Mouse (Mus musculus) left cerebral cortex, adult 9 months (tissue): ENCODE measurements at regions not wholly inside any gene's neighbourhood (a gene's known extent, or its start where the extent isn't known, plus 50 kb on each side); places are given as distances from the start of the nearest gene placed in this dataset.
A peak's percentile ranks its signal among the peaks of the same experiment; 100 is the strongest.
"Not testable (repeated sequence)": the region's sequence is repeated elsewhere in the genome, so short reads cannot be mapped to it uniquely, and the experiment has no call there.

Source experiments
- DNase-seq, 2 experiments: peaks; one replicate each; pipeline ENCODE4 v3.0.0; 2022; ENCODE audit warnings: low spot score in 2 of 2

DNA sequence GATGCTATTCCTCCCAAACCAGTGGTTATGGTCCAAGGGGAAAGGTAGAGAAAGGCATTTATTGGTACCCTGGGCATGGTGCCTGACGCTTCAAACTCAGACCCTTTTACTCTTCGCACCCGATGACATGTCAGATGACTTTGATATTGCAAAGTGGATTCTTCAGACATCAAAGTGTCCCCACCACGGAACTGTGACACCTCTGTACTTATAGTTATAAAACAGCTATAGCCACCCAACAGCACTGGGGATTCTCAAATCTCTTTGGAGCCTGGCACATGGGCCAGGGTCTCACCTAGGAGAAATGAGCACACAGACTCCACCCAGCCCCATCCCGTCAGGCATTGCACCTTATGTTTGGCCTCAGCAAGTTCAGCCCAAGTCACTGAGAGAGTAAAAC lies 329.3 kb upstream of the 3110018I06Rik start:
- DNase-seq: no peak

DNA sequence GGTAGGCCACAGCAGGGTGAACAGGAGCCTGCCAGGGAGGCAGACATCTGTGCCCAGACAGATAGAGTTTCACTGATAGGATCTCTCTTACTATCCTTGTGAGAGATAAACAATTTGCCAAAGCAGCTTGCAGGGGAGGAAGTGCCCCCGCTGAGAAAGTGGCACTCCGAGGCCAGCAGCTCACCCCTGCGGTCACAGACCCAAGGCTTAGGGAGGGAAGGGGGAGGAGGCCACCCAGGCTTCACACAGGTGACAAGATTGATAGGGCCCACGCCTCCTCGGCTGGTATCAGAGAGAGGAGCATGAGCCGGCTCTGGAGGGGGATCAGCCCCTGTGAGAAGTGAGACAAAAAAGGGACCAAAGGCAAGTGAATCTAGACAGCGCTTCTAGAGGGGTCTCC lies 328.3 kb upstream of the 3110018I06Rik start:
- no peak for DNase-seq

DNA sequence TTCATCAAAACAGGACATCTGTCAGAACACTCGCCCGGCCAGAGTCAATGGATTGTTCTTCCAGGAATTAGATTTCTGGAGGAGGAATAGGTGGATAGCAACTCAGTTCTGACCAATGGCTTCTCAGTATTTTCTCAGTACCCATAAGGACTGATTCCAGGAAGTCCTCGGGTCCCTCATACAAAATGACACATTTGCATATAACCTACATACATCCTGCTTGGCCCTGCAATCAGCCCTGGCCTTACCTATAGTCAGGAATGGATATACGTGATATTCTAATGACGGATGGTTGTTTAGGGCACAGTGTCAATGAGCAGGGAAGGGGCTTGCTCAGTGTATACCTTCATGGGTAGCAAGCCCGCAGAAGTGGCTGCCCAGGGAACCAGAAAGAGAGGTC lies 327.8 kb upstream of the 3110018I06Rik start:
- DNase-seq: no peak

DNA sequence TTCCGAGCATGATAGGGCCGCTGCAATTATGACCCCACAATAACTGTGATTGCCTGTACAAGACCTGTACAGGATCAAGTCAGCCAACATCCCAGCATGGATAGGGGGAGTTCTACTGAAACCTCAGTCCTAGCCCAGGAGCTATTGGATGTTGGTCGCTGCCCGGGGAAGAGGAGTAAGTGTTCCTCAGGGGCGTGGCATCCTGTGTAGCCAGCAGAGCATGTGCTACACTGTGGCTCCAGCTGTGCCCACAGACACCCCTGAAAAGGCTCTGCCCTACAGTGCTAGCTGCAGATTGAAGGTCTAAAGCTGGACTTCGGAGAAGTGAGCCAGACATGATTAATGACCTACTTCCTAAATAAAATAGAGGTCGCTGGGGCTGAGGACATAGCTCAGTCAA lies 317.5 kb upstream of the 3110018I06Rik start:
- DNase-seq: no peak

DNA sequence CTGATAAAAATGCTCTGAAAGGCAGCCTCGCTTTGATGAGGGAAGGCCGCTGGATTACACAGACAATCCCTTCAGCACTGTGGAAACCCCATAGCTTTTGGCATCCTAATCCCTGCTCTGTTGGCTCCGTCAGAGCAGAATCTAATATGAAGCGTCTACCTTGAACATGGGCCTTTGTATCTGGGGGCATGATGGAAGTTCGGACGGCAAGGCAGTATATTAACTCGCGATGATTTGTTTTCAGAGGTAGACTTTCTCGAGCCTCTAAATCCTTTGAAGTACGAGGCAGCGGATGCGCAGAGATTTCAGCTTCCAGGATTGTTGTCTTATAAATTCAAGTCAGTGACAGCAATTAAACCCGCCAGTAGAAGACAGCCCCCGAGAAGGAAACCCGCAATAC lies 316.8 kb upstream of the 3110018I06Rik start:
- no peak for DNase-seq

DNA sequence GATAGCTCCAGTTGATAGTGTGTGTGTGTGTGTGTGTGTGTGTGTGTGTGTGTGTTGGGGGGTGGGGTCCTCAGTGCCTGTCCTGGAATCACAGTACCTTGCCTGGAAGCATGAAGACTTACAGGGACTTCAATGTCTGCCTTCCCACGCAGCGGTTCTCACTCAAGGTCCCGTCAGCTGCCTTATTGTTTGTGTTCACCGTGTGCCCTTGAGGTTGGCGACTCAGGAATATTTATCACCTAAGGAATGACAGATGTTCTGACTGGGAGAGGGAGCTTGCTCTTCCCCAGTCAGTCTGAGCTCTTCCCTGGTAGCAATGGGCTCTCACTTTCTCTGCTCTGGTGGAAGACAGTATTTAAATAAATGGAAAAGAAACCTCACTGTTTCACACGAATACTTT lies 309.8 kb upstream of the 3110018I06Rik start:
- DNase-seq: no peak

DNA sequence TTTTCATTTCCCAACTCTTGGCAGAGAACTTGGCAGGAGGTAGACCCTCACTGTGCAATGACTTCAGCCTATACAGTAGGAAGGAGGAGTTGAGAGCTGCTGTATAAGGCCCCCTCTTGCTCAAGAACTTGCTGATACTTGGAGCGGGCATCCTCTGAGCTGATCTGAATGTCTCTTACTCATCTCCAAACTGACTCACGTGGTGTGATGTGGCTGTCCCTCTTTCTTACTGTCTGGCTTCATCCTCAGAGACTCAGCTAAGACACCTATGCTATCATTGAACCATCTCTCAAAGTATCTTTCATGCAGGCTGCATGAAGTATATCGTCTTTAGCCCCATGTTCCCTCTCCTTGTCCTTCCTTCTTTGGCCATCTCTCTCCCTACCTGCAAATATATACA lies 307.9 kb upstream of the 3110018I06Rik start:
- DNase-seq: no peak

DNA sequence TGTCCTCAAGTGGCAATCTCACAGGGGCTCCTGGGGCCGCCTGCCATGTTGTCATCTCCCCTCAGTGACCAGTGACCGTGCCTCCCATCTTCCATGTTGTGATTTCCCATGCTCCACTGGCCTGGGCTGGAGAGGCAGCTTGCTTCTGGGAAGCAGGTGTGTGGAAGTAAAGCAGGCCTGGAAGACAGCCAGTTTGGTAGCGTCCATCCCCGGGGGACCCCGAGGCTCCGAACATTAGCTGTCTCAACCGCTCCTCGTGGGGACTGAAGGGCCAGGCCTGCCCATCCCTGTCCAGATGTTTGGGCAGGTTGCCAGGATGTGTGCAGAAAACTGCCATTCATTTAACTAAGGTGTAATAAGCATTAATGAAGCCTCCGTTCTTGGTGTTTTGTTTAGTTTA lies 307.1 kb upstream of the 3110018I06Rik start:
- no peak for DNase-seq

DNA sequence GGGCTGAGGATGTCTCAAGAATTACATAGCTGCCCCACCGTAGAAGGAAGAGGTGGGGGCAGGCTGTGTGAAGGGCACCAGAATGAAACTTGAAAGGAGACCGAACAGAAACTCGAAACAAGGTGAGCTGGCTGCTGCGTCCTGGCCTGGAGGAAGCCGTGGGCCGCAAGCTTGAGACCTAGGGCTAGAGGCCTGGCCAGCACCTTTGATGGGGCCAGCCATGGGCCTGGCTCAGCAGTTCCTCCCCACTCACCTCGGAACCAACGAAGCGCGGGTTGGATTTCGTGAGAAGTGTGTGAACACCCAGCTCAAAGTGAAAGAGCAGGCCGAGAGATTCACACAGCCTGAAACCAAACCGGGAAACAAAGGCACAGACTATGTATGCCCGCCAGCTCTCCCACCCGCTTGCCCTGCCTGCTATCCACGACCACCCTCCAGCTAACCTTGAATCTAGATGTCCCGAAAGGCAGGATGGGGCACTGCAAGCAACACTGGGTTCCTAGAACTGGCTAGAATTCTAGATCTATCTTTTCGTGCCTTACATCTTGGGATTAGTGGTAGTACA lies 306.3 kb upstream of the 3110018I06Rik start:
- DNase-seq: no peak

DNA sequence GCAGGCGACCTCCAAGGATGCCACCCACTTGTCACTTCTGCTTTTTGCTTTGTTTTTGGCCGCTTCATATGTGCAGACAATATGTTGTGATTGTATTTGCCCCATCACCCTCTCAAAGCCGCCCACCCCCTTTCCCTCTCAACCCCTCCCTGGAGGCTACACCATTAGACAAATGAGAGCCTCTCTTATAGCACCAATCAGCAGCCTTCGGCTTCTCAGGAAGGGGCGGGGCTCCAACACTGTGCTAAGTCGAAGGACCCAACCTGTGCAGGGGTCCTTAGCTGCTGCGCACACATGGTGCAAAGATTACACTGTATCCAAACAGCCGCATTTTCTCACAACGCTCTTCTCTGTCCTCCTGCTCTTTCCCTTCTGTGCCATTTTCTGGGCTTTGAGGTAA lies 305.1 kb upstream of the 3110018I06Rik start:
- DNase-seq: no peak

DNA sequence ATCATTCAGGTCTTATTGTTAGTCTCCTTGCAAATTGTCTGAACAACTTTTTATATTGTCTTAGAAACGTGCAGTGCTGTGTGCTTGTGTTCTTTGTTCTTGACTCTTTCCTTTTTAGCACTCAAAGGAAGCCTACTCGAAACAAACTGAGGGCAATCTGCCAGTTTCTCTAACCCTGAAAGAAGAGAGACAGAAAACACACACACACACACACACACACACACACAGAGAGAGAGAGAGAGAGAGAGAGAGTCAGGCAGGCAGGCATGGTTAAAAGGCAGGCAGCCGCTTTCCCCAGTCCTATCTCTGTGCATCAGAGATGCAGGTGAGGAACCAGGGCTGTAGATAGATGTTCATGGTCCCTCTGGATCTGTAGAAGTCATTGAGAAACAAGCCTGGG lies 304.0 kb upstream of the 3110018I06Rik start:
- DNase-seq: no peak

DNA sequence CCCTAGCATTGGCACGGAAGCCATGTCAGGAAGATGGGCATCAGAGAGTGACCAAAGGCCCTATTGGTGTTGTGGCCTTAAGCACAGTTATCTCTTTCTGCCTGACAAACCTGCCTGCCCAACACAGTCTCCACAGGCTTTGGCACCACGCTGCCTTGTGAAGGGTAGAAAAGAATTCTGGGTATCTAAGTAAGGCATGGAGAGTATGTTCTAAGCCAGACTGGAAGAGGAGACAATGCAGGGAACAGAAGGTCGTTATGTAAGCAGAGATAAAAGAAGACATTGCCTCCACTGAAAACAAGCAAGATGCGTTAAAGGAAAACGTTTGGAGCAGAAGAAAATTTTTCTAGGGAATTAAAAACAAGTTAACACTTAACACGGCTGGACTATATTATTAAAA lies 302.1 kb upstream of the 3110018I06Rik start:
- peak in 1 of 2 experiments; percentile 45 for DNase-seq

DNA sequence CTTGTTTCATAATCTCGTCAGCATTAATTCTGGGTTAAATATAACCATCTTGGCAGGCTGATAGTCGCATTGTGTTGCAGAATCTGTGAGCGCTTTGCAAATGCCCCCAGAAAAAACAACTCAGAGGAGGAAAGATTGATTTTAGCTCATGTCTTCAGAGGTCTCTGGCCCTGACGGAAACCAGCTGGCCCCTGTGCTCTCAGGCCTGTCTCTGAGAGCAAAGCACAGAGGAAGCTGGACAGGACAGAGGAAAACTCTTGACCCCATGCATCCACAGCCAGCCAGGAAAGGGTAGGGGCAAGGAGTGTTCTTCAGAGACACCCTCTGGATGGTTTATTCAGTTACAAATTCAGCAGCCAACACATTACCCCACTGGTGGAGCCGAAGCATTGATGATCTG lies 300.4 kb upstream of the 3110018I06Rik start:
- DNase-seq: no peak

DNA sequence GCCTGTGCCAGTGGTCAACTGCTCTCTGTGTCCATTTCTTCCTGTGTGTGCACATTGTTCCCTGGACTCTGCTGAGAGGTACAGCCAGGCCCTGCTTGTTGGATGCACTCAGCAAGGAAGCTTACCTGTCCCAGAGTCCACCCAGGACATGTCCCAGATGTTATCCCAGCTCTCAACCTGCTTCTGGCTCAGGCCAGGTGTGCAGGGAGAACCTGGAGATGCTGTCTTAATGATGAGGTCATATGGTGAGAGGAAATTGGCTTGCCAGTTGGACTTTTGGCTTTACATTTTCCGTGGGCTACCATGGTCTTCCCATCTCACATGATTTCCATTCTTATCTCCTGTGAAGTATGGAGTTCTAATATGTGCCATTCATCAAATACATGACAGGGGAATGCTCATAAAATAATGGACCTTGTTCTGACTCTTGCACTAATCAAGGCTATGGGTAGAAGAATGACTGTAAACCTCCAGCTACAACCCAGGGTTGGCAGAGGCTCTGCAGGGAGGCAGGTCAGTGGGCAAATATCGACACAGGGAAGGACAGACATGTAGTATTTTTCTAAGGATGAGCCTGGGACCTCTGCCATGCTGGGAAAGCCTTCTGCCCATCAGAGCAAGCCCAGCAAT lies 289.9 kb upstream of the 3110018I06Rik start:
- no peak for DNase-seq

DNA sequence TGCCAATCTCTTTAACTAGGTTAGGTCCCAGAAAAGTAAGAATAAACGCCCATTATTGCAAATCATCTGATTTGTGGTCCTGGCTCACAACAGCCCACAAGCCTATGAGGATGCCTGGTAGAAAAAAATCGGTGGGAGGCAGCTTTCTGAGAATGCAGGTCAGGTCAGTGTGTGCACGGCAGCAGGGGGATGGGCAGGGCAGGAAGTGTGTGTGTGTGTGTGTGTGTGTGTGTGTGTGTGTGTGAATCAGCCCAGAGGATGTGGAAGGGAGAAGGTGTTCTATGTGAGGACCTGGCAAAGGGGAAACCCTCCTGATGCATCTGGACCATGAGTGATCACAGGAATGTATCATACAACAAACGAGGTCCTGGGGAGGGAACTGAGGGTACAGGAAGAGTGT lies 287.5 kb upstream of the 3110018I06Rik start:
- DNase-seq: no peak

DNA sequence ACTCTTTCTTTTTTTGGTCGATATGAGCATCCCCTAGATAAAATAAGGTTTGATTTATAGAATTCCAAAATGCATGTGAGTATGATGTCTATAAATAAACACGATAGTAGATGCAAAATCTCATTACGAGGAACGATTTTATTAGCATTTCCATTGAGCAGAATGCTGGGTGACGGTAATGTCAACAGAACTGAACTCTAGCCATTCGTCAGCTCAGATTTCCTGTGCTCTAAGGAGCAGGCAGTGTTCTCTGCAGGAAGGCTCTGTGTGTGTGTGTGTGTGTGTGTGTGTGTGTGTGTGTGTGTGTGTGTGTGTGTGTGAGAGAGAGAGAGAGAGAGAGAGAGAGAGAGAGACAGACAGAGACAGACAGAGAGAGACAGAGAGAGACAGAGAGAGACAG lies 279.6 kb upstream of the 3110018I06Rik start:
- DNase-seq: not testable (repeated sequence)

DNA sequence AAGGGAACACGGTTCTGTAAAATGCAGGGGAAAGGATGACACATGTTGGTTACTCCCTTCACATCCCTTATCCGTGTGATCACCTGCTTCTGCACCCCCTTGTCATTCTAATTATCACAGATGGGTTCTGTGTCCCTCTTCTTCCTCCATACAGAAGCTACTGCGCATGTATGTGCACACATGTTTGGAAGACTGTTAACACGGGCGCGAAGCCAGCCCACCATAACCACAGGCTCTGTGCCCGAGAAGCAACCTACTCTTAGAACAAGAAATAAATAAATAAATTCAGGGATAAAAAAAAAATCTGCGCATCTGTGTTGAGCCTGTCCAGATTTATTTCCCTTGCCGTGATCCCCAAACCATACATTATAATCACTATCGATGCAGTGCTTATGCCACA lies 275.6 kb upstream of the 3110018I06Rik start:
- no peak for DNase-seq

DNA sequence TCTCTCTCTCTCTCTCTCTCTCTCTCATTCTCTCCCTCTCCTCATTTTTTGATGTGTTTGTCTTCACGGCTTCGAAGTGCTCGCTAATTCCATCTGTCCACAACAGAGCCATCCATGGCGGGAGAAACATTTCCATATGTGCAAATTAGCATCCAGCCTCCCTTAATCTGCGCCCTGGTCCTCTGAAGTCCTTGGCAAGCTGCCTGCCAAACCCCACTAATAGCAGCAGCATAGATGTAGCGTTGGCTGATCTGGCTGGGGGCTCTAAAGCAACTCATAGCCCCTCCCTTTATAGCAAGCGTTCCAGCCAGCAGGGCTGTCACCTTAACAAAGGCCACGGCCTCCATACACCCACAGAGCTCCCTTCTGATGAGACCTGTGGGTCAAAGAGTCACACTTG lies 272.3 kb upstream of the 3110018I06Rik start:
- DNase-seq: no peak

DNA sequence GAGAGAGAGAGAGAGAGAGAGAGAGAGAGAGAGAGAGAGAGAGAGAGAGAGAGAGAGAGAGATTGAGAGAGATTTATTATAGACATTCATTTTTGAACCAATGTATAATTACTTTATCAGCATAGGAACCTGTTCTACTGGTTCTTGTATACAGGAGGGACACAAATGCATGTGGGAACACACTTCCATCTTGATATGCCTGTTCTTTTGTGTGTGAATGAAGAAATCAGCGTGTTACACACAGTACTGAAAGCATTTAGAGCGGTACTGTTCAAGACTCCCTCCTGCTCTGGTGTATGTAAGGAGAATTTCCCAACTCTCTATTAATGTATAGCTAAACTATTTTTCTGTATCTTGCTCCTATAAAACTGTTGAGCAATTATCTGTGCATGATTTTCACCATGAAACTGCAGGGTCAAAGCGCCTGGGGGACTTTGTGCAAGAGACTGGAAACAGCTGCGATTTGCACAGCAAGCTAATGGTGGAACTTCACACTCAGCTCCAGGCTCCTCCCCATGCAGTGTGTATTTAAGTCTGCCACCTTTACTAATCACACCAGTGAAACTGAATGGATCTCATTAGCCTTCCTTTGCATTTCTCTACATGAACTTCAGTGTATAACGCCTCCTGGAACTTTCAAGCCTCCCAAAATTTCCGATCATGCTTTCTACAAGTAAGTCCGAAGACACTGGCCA lies 267.0 kb upstream of the 3110018I06Rik start:
- DNase-seq: no peak

DNA sequence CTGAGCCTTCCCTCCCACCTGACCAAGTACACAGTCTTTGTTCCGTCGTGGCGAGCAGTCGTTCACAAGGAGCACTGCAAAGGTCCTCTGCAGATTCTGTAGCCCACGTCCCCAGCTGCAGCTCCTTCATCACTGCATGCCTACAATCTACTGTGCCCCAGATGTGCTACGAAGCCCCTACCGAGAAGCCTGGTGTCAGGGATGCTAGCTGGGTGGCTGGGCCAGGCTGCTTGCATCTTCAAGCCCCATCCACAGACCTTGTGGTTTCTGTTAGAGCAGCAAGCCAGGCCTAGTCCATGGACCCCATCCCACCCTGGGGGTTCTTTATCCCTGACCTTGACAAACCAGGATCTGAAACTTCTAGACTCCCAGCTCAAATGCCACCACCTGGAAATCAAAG lies 266.3 kb upstream of the 3110018I06Rik start:
- no peak for DNase-seq

DNA sequence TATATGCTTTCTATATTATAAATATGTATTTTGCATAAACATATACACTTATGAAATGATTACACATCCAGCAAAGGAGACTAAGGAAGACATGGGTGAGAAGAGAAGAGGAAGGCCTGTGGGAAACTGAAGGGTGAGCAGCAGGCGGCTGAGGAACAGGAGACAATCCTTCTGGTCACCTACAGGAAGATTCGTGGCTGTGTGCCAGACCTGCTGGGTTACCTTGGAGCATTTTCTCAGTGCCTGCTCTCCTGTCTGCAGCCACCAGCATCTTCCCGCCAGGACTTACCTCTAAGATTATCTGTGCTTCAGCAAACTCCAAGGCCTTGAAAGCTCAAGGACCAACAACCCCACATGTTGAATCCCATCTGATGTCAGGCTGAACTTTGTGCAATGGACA lies 258.3 kb upstream of the 3110018I06Rik start:
- DNase-seq: no peak

DNA sequence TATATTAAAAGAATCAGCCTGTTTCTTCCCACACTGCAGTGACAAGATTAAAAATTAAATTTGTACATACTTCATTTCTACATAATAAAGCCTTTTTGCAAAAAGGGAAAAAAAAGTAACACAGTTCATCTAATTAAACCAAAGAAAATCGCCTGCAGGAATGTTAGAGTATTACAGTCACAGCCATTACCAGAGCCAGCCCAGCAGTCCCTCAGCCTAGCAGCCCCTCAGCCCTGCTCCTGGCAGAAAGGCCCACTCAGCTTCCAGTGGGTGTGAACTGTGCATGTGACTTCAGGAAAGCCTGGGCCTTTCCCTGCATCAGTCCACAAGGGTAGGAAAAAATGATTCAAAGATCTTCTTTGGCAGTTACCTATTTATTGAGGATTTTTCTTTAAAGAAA lies 256.8 kb upstream of the 3110018I06Rik start:
- DNase-seq: no peak

DNA sequence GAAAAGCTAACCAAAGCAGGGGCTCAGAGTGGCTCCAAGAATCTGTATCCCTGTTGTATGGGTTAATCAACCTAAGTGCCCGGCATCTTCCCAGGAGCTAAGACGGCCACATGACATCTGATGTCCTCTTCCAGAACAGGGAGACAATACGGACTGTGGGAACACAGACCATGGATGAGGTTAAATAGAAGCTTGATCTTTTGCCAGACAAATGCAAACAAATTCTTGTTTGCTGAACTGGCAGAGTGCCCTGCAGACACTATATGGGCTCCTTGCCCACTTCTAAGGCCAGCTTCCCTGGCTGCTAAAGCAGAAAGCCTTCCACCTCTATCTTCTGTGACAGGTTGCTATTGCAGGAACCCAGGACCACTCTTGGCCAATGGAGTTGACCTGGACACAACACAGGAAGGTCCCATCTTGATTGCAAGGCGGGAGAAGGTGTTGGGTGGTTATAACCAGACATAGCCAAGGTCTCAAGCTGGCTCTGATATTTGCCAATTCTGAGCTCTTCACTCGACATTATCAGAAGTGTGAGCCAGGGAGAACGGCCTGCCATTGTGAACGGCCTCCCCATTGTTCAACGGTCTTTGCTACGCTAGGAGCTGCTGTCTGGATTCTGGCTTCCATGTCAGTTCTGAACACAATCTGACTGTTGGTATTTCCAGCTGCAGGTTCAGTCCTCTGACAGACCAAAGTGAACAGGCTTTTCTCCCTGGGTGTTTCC lies 237.5 kb upstream of the 3110018I06Rik start:
- no peak for DNase-seq
